ENCODE assay signal across 8 mouse cellular contexts in genomic region chr5:112276267-112276873, GRCm38 (mm10). TPM values are rescaled to one million over a fixed set of nuclear protein-coding genes. Genes with fewer than 3 reads are reported as not detected.
DNase-seq lines count a peak whose midpoint lies in the region; ATAC-seq and TF ChIP-seq lines count a peak whose summit lies in the region.

Gene Tpst2, plus strand, starts transcription at chr5:112276691.

- peak within 1 kb of the TSS; percentile 90 for H3K4me3 ChIP-seq in bone marrow, adult 2 months (replicated peaks; ENCODE audit: control insufficient read depth, low read depth, low read length)
- peak within 1 kb of the TSS; percentile 82 for H3K4me3 ChIP-seq in embryonic facial prominence, embryonic 15.5 days (replicated peaks)
- peak within 1 kb of the TSS; percentile 80 for H3K4me3 ChIP-seq in limb, embryonic 14.5 days (replicated peaks; ENCODE audit: low read length)
- H3K4me3 ChIP-seq in midbrain, postnatal 0 days (ENCODE audit: low read depth, low read length): peak within 1 kb of the TSS; percentile 66

- under 1% methylated on average over 62 of the region's 62 CpGs for WGBS in bone marrow, adult 2 months
- WGBS in embryonic facial prominence, embryonic 15.5 days: under 1% methylated on average over 62 of the region's 62 CpGs
- under 1% methylated on average over 26 of the region's 62 CpGs for WGBS in limb, embryonic 14.5 days
- 1% methylated on average over 60 of the region's 62 CpGs for WGBS in midbrain, postnatal 0 days

- no peak; the same call in 1 of the 2 replicates for TF ChIP-seq CTCF in bone marrow, adult 2 months (IDR thresholded peaks at IDR 0.05; ENCODE audit: control insufficient read depth, insufficient read depth, low read length)
- peak; percentile 25 for TF ChIP-seq CTCF in midbrain, postnatal 0 days (IDR thresholded peaks at IDR 0.05)

- peak; percentile 92 for TF ChIP-seq POLR2A in bone marrow, adult 2 months (IDR thresholded peaks at IDR 0.05; ENCODE audit: borderline replicate concordance, control insufficient read depth, low read depth, low read length)
- peak; percentile 93; the same call in 1 of the 2 replicates for TF ChIP-seq POLR2A in limb, embryonic 14.5 days (IDR thresholded peaks at IDR 0.05; ENCODE audit: borderline replicate concordance, extremely low read depth, insufficient read depth, insufficient read length)

- no peaks in the 10 kb centered on the region for H3K9me3 ChIP-seq in embryonic facial prominence, embryonic 15.5 days (replicated peaks)
- H3K9me3 ChIP-seq in limb, embryonic 14.5 days (ENCODE audit: control insufficient read depth, low read length): no peaks in the 10 kb centered on the region
- H3K9me3 ChIP-seq in midbrain, postnatal 0 days (ENCODE audit: low read length): no peaks in the 10 kb centered on the region

- DNase-seq in 416B (ENCODE audit: low read depth): peak; percentile 99
- DNase-seq in heart, adult 8-10 months (ENCODE audit: low spot score): peak; percentile 99
- peak; percentile 100 for DNase-seq in kidney, adult 9 months
- peak; percentile 99 for DNase-seq in limb, embryonic 14.5 days (ENCODE audit: low spot score)
- peak; percentile 99 for DNase-seq in midbrain, postnatal 0 days (ENCODE audit: low spot score)
- peak; percentile 100 for DNase-seq in spleen, postnatal 14 days (ENCODE audit: low spot score in 2 of 2)

- peak within 1 kb of the TSS; percentile 95 for H3K27ac ChIP-seq in bone marrow, adult 2 months (ENCODE audit: control insufficient read depth, insufficient read depth, low read depth, low read length, poor library complexity)
- peak within 1 kb of the TSS; percentile 68 for H3K27ac ChIP-seq in embryonic facial prominence, embryonic 15.5 days (replicated peaks)
- peak within 1 kb of the TSS; percentile 30; the same call in 1 of the 2 replicates for H3K27ac ChIP-seq in limb, embryonic 14.5 days (replicated peaks; ENCODE audit: low read depth, low read length)
- H3K27ac ChIP-seq in midbrain, postnatal 0 days (ENCODE audit: low read depth, low read length): peak within 1 kb of the TSS; percentile 74

- peak within 1 kb of the TSS; percentile 79 for H3K4me2 ChIP-seq in embryonic facial prominence, embryonic 15.5 days (replicated peaks)
- H3K4me2 ChIP-seq in limb, embryonic 14.5 days (replicated peaks; ENCODE audit: low read depth, low read length, severe bottlenecking): peak within 1 kb of the TSS; percentile 68
- peak within 1 kb of the TSS; percentile 92 for H3K4me2 ChIP-seq in midbrain, postnatal 0 days (ENCODE audit: low read depth, low read length, poor library complexity, severe bottlenecking)

- peak; percentile 97 for ATAC-seq in embryonic facial prominence, embryonic 15.5 days (ENCODE audit: insufficient number of reproducible peaks, low FRiP score, low TSS enrichment, low read depth)
- peak; percentile 97 for ATAC-seq in limb, embryonic 14.5 days (ENCODE audit: low FRiP score, low read depth)
- peak; percentile 92 for ATAC-seq in midbrain, postnatal 0 days (ENCODE audit: low FRiP score)

- no peaks in the 10 kb centered on the region; the same call in 1 of the 2 replicates for H3K27me3 ChIP-seq in embryonic facial prominence, embryonic 15.5 days
- no peaks in the 10 kb centered on the region for H3K27me3 ChIP-seq in limb, embryonic 14.5 days (ENCODE audit: control insufficient read depth, insufficient read depth, low read length)
- H3K27me3 ChIP-seq in midbrain, postnatal 0 days (ENCODE audit: insufficient read depth, low read length): no peaks in the 10 kb centered on the region

- no peaks in the 10 kb centered on the region for H3K36me3 ChIP-seq in embryonic facial prominence, embryonic 15.5 days
- no peaks in the 10 kb centered on the region; the same call in 1 of the 2 replicates for H3K36me3 ChIP-seq in limb, embryonic 14.5 days (ENCODE audit: control insufficient read depth, insufficient read depth, low read length)
- no peaks in the 10 kb centered on the region for H3K36me3 ChIP-seq in midbrain, postnatal 0 days (ENCODE audit: insufficient read depth, low read length)

- H3K9ac ChIP-seq in embryonic facial prominence, embryonic 15.5 days: peak within 1 kb of the TSS; percentile 77
- H3K9ac ChIP-seq in limb, embryonic 14.5 days (ENCODE audit: low read depth, low read length, severe bottlenecking): peak within 1 kb of the TSS; percentile 75
- H3K9ac ChIP-seq in midbrain, postnatal 0 days (replicated peaks; ENCODE audit: low read length, poor library complexity, severe bottlenecking): peak within 1 kb of the TSS; percentile 72

- peaks cover 19% of the 10 kb centered on the region for H3K4me1 ChIP-seq in bone marrow, adult 2 months (ENCODE audit: control insufficient read depth, insufficient read depth, low read length)
- H3K4me1 ChIP-seq in embryonic facial prominence, embryonic 15.5 days: peaks cover 45% of the 10 kb centered on the region
- peaks cover 18% of the 10 kb centered on the region for H3K4me1 ChIP-seq in limb, embryonic 14.5 days (ENCODE audit: control insufficient read depth, insufficient read depth, low read length)
- H3K4me1 ChIP-seq in midbrain, postnatal 0 days (ENCODE audit: insufficient read depth, low read length): peaks cover 6% of the 10 kb centered on the region; the same call in 1 of the 2 replicates

RNA-seq across cellular contexts. Expression of gene Tpst2, which starts in this region (rescaled TPM):
- 27.4 and 43.3 TPM in 2 replicates for polyA plus RNA-seq in bone marrow, adult 2 months (2011; ENCODE audit: insufficient read depth, insufficient read length, low replicate concordance, missing spikeins)
- polyA plus RNA-seq in embryonic facial prominence, embryonic 15.5 days (2015; fragmentation: Nextera tagmentation; extraction: Ambion mirVana): 51.0 and 52.0 TPM in 2 replicates
- 10 to 100 TPM; 32.2 to 47.1 (median 37.1) TPM for total RNA-seq in heart, adult 8-10 months (2022)
- polyA plus RNA-seq in limb, embryonic 14.5 days (2012; rRNA removed): 37.0 and 41.4 TPM in 2 replicates
- 39.7 and 46.5 TPM in 2 replicates for polyA plus RNA-seq in limb, embryonic 14.5 days (2014; fragmentation: Nextera tagmentation; extraction: Ambion mirVana)
- 37.3 and 41.1 TPM in 2 replicates for total RNA-seq in midbrain, postnatal 0 days (2014; rRNA removed)
- 37.1 and 37.8 TPM in 2 replicates for polyA plus RNA-seq in midbrain, postnatal 0 days (2015; fragmentation: Nextera tagmentation; extraction: Ambion mirVana)

Comparison
In these comparisons a context has a peak if more than half of its experiments do, and no peak if none do; other contexts are left out.
1. Peak in every context shown above with its lines: DNase-seq, ATAC-seq, H3K4me3 ChIP-seq and H3K27ac ChIP-seq.
2. H3K27ac ChIP-seq: peak in every context shown above with its lines; median percentile 95 in bone marrow, adult 2 months; 74 in midbrain, postnatal 0 days; 68 in embryonic facial prominence, embryonic 15.5 days; 30 in limb, embryonic 14.5 days.